8 mouse cellular contexts compared by ENCODE assay signal in genomic region chr2:120850424-120851082, GRCm38 (mm10). TPM values are rescaled to one million over a fixed set of nuclear protein-coding genes. Genes with fewer than 3 reads are reported as not detected.
DNase-seq lines count a peak whose midpoint lies in the region; ATAC-seq lines count a peak whose summit lies in the region.

TSS of gene Ttbk2 (minus strand) at chr2:120850604.

- intact Hi-C loops in gastrocnemius, postnatal 14 days (cut with DNase I; ENCODE audit: low total_unique reads): no loop called here
- intact Hi-C loops in left cerebral cortex, postnatal 10 days (cut with DNase I): loop anchor here (1.0 kb wide), 1 partner anchor 120 kb away; no protein-coding TSS in a partner anchor

- ATAC-seq in inflammation-experienced regulatory T-cells, adult 6 months: peak; percentile 98
- ATAC-seq in megakaryocyte-erythroid progenitor cell, adult 5-6 weeks (replicated peaks; ENCODE audit: low FRiP score, low TSS enrichment, poor library complexity, severe bottlenecking): peak; percentile 99

- peak; percentile 98 to 100 for DNase-seq in adrenal gland, adult (ENCODE audit: inconsistent age in 2 of 2, low spot score in 1 of 2)
- peak; percentile 99 for DNase-seq in embryo, embryonic 10.5 days (ENCODE audit: low spot score)
- DNase-seq in gastrocnemius, postnatal 14 days: peak; percentile 97
- peak; percentile 98 for DNase-seq in left cerebral cortex, postnatal 10 days (ENCODE audit: extremely low spot score in 1 of 2, low spot score in 2 of 2)
- DNase-seq in right cerebral cortex, postnatal 25 days: peak; percentile 99
- peak; percentile 96 to 97 for DNase-seq in urinary bladder, postnatal 4 days (ENCODE audit: low spot score in 2 of 2)

RNA-seq across cellular contexts. Expression of gene Ttbk2, which starts in this region (rescaled TPM):
- 1 to 10 TPM; 7.8 to 8.6 TPM for total RNA-seq in gastrocnemius, postnatal 14 days (2021)
- under 1 TPM; 0.65 to 0.81 (median 0.67) TPM for polyA plus RNA-seq in inflammation-experienced regulatory T-cells, adult 6 months (2017; shearing (Covaris generic))
- 10 to 100 TPM; 66.9 TPM for total RNA-seq in left cerebral cortex, postnatal 10 days (2021)
- 2.6 and 4.0 TPM in 2 replicates for total RNA-seq in megakaryocyte-erythroid progenitor cell, adult 5-6 weeks (2014; fragmentation: Nextera tagmentation)
- 7.2 and 8.5 TPM in 2 replicates for total RNA-seq in megakaryocyte-erythroid progenitor cell, adult 5-6 weeks (2017)

Comparison
In these comparisons a context has a peak if more than half of its experiments do, and no peak if none do; other contexts are left out.
1. Peak in every context shown above with its lines: DNase-seq and ATAC-seq.
2. RNA of gene Ttbk2 (total RNA-seq): 66.9 TPM in left cerebral cortex, postnatal 10 days; 7.8 to 8.6 TPM in gastrocnemius, postnatal 14 days and 2.6 to 8.5 TPM in megakaryocyte-erythroid progenitor cell, adult 5-6 weeks; every median in the first group is over 4 times any median in the second.
3. Peak in ATAC-seq in inflammation-experienced regulatory T-cells, adult 6 months; RNA of the gene not detected or under 1 TPM.